In the genomic region with DNA sequence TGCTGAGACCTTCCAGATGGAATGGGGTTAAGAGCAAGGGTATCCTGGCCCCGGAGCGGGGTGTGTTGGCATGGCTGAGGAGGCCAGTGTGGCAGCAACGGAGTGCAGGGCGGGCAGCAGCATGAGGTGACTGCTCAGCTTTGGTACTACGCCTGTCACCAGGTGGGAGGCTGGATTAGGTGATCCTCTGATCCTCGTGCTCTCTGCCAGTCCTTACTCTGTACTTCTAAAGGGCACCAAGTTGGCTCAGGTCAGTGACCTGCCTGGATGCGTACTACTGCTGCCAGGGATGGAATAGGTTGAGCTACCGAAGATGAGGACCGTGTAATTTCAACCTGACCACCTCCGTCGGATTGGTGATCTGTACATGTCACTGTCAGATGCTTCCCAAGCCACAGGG, we compare ENCODE assay signal across 15 mouse cellular contexts.
DNase-seq lines count a peak whose midpoint lies in the region; ATAC-seq and TF ChIP-seq lines count a peak whose summit lies in the region.
"Had no signal": no experiment of that assay in that cellular context is flagged by ENCODE, and none has a peak within 500 bp of the region (broad histone marks: within the 10 kb centered on the region; RNA-seq: fewer than 3 reads in every experiment).

No protein-coding gene starts in this region.

- no peak for TF ChIP-seq CTCF in lung, adult 2 months (IDR thresholded peaks at IDR 0.05; ENCODE audit: insufficient read depth, low read length)

- no peaks in the 10 kb centered on the region for H3K9me3 ChIP-seq in heart, embryonic 10.5 days
- no peaks in the 10 kb centered on the region for H3K9me3 ChIP-seq in heart, embryonic 12.5 days (replicated peaks)
- H3K9me3 ChIP-seq in embryonic facial prominence, embryonic 10.5 days: no peaks in the 10 kb centered on the region
- no peaks in the 10 kb centered on the region for H3K9me3 ChIP-seq in intestine, embryonic 15.5 days
- H3K9me3 ChIP-seq in limb, embryonic 11.5 days (ENCODE audit: control insufficient read depth, low read length): no peaks in the 10 kb centered on the region
- H3K9me3 ChIP-seq: midbrain, embryonic 12.5 days; neural tube, embryonic 13.5 days had no signal

- H3K27ac ChIP-seq in heart, embryonic 10.5 days: 0 out of 2 replicates have a peak overlapping the region, but pooled peaks have one; percentile 45
- H3K27ac ChIP-seq in heart, embryonic 12.5 days (ENCODE audit: poor library complexity, severe bottlenecking): no peak overlapping the region
- H3K27ac ChIP-seq in embryonic facial prominence, embryonic 10.5 days (replicated peaks): peak overlapping the region; percentile 80; the same call in 1 of the 2 replicates
- H3K27ac ChIP-seq in intestine, embryonic 15.5 days: no peak overlapping the region
- H3K27ac ChIP-seq in limb, embryonic 11.5 days (replicated peaks; ENCODE audit: low read depth, low read length): peak overlapping the region; percentile 65
- H3K27ac ChIP-seq: midbrain, embryonic 12.5 days; neural tube, embryonic 13.5 days had no signal

- no peak for ATAC-seq in heart, embryonic 12.5 days (ENCODE audit: insufficient number of reproducible peaks, low FRiP score)
- ATAC-seq in intestine, embryonic 15.5 days: 0 out of 2 replicates have a peak, but pooled peaks have one; percentile 6
- no peak for ATAC-seq in limb, embryonic 11.5 days (ENCODE audit: insufficient number of reproducible peaks, low FRiP score, low TSS enrichment, low read depth)
- ATAC-seq: forebrain, embryonic 14.5 days had no signal

- no peak for TF ChIP-seq POLR2A in lung, adult 2 months (IDR thresholded peaks at IDR 0.05; ENCODE audit: borderline replicate concordance, extremely low read depth, low read depth, low read length)

- H3K9ac ChIP-seq in heart, embryonic 12.5 days: no peak overlapping the region
- 0 out of 2 replicates have a peak overlapping the region, but pooled peaks have one; percentile 5 for H3K9ac ChIP-seq in intestine, embryonic 15.5 days
- no peak overlapping the region for H3K9ac ChIP-seq in limb, embryonic 11.5 days (ENCODE audit: low read length)
- H3K9ac ChIP-seq: midbrain, embryonic 12.5 days; neural tube, embryonic 13.5 days had no signal

- no peaks in the 10 kb centered on the region for H3K27me3 ChIP-seq in heart, embryonic 10.5 days (ENCODE audit: insufficient read depth, poor library complexity, severe bottlenecking)
- no peaks in the 10 kb centered on the region for H3K27me3 ChIP-seq in heart, embryonic 12.5 days (replicated peaks)
- H3K27me3 ChIP-seq in embryonic facial prominence, embryonic 10.5 days (replicated peaks; ENCODE audit: low read depth, poor library complexity, severe bottlenecking): no peaks in the 10 kb centered on the region
- no peaks in the 10 kb centered on the region for H3K27me3 ChIP-seq in intestine, embryonic 15.5 days (replicated peaks)
- H3K27me3 ChIP-seq in limb, embryonic 11.5 days (ENCODE audit: control insufficient read depth, insufficient read depth, low read length): no peaks in the 10 kb centered on the region
- H3K27me3 ChIP-seq: neural tube, embryonic 13.5 days; Patski had no signal

- peaks cover 5% of the 10 kb centered on the region; the same call in 1 of the 2 replicates for H3K36me3 ChIP-seq in heart, embryonic 10.5 days
- H3K36me3 ChIP-seq in heart, embryonic 12.5 days: peaks cover 5% of the 10 kb centered on the region; the same call in 1 of the 2 replicates
- H3K36me3 ChIP-seq in embryonic facial prominence, embryonic 10.5 days (replicated peaks): 0 out of 2 replicates have a peak, but pooled peaks cover 4% of the 10 kb centered on the region
- no peaks in the 10 kb centered on the region for H3K36me3 ChIP-seq in intestine, embryonic 15.5 days
- H3K36me3 ChIP-seq in limb, embryonic 11.5 days (ENCODE audit: control insufficient read depth, insufficient read depth, low read length): no peaks in the 10 kb centered on the region
- H3K36me3 ChIP-seq: midbrain, embryonic 12.5 days; neural tube, embryonic 13.5 days had no signal

- H3K4me1 ChIP-seq in heart, embryonic 10.5 days: peaks cover 34% of the 10 kb centered on the region
- H3K4me1 ChIP-seq in heart, embryonic 12.5 days (replicated peaks): peaks cover 48% of the 10 kb centered on the region
- peaks cover 50% of the 10 kb centered on the region for H3K4me1 ChIP-seq in embryonic facial prominence, embryonic 10.5 days
- H3K4me1 ChIP-seq in intestine, embryonic 15.5 days (replicated peaks): peaks cover 32% of the 10 kb centered on the region
- H3K4me1 ChIP-seq in limb, embryonic 11.5 days (ENCODE audit: control insufficient read depth, insufficient read depth, low read length): peaks cover 18% of the 10 kb centered on the region
- peaks cover 9% of the 10 kb centered on the region for H3K4me1 ChIP-seq in lung, adult 2 months (ENCODE audit: control insufficient read depth, insufficient read depth, low read length)

- H3K4me3 ChIP-seq in heart, embryonic 10.5 days: no peak overlapping the region
- no peak overlapping the region for H3K4me3 ChIP-seq in heart, embryonic 12.5 days
- H3K4me3 ChIP-seq in embryonic facial prominence, embryonic 10.5 days: no peak overlapping the region
- H3K4me3 ChIP-seq in intestine, embryonic 15.5 days (replicated peaks): no peak overlapping the region
- H3K4me3 ChIP-seq in limb, embryonic 11.5 days (ENCODE audit: low read depth, low read length): no peak overlapping the region
- H3K4me3 ChIP-seq in lung, adult 2 months (replicated peaks; ENCODE audit: extremely low read depth, low read depth, low read length): no peak overlapping the region
- H3K4me3 ChIP-seq: midbrain, embryonic 12.5 days; neural tube, embryonic 13.5 days had no signal

- no peak for DNase-seq in heart, embryonic 10.5 days (ENCODE audit: low spot score)
- no peak for DNase-seq in embryonic facial prominence, embryonic 10.5 days (ENCODE audit: low spot score)
- no peak for DNase-seq in limb, embryonic 11.5 days (ENCODE audit: low spot score)
- DNase-seq in urinary bladder, adult 2 months (ENCODE audit: low spot score): no peak
- no peak for DNase-seq in ovary, postnatal 10 days (ENCODE audit: low spot score)
- DNase-seq in lung, adult 2 months: no peak
- DNase-seq: adrenal gland, adult 2 months; lung, postnatal 14 days; right cerebral cortex, postnatal 14 days had no signal

- no peak overlapping the region for H3K4me2 ChIP-seq in heart, embryonic 12.5 days
- H3K4me2 ChIP-seq in intestine, embryonic 15.5 days (replicated peaks): no peak overlapping the region
- no peak overlapping the region for H3K4me2 ChIP-seq in limb, embryonic 11.5 days (ENCODE audit: low read depth, severe bottlenecking)
- H3K4me2 ChIP-seq: midbrain, embryonic 12.5 days; neural tube, embryonic 13.5 days had no signal

- 91% methylated on average over 11 of the region's 11 CpGs for WGBS in heart, embryonic 10.5 days
- WGBS in heart, embryonic 12.5 days: 94% methylated on average over 11 of the region's 11 CpGs
- 87% methylated on average over 11 of the region's 11 CpGs for WGBS in embryonic facial prominence, embryonic 10.5 days
- 88% methylated on average over 11 of the region's 11 CpGs for WGBS in intestine, embryonic 15.5 days
- WGBS in limb, embryonic 11.5 days: 87% methylated on average over 11 of the region's 11 CpGs
- WGBS in lung, adult 2 months: 90% methylated on average over 11 of the region's 11 CpGs

Comparison
In these comparisons a context has a peak if more than half of its experiments do, and no peak if none do; other contexts are left out.
1. H3K27ac ChIP-seq: peak in heart, embryonic 10.5 days (single experiment), embryonic facial prominence, embryonic 10.5 days (single experiment) and limb, embryonic 11.5 days (single experiment); none in heart, embryonic 12.5 days (single experiment) and intestine, embryonic 15.5 days (single experiment).